Mouse (Mus musculus): ENCODE results near the gene Rpl9. TPM values are rescaled to one million over a fixed set of nuclear protein-coding genes. Genes with fewer than 3 reads are reported as not detected.
A peak's percentile ranks its signal among the peaks of the same experiment; 100 is the strongest.

Rpl9 gene
- total RNA-seq, 2 experiments from 2014 or later = 502 to 606 TPM

- H3K27ac ChIP-seq = no peak overlapping the region
- TF ChIP-seq CTCF (IDR thresholded peaks at IDR 0.05) = no peak
- DNase-seq = no peak
- intact Hi-C loops (cut with DNase I) = no loop called here
- no peak overlapping the region for H3K4me3 ChIP-seq
Observed at GRCm38 (mm10) chr5:65419136-65419535, 27.9 kb upstream of the Rpl9 start.

GRCm38 (mm10) chr5:65415653-65416458 lies 24.6 kb upstream of the Rpl9 start:
- no peak overlapping the region for H3K4me3 ChIP-seq
- H3K27ac ChIP-seq = no peak overlapping the region
- no peak for DNase-seq
- intact Hi-C loops (cut with DNase I) = no loop called here
- TF ChIP-seq CTCF (IDR thresholded peaks at IDR 0.05) = no peak

- Histone ChIP-seq H3K27ac (no peak overlapping the region), H3K4me3 (no peak overlapping the region)
- DNase-seq = no peak
- no peak for TF ChIP-seq CTCF (IDR thresholded peaks at IDR 0.05)
- intact Hi-C loops (cut with DNase I) = loop anchor here (10.0 kb wide), 1 partner anchor 227 kb away; no protein-coding TSS in a partner anchor
Observed at GRCm38 (mm10) chr5:65407989-65408388, 16.7 kb upstream of the Rpl9 start.

GRCm38 (mm10) chr5:65401251-65401994 lies 10.2 kb upstream of the Rpl9 start:
- peak; percentile 99; the same call in 1 of the 2 replicates for TF ChIP-seq CTCF (IDR thresholded peaks at IDR 0.05)
- peak; percentile 84 for DNase-seq
- Histone ChIP-seq H3K27ac (peak overlapping the region; percentile 60), H3K4me3 (no peak overlapping the region)
- intact Hi-C loops (cut with DNase I) = loop anchor here (1.0 to 10.0 kb wide), 3 partner anchors 136 to 295 kb away; partner anchors contain the start of genes Smim14 and Ube2k

GRCm38 (mm10) chr5:65394425-65394824 lies 3.2 kb upstream of the Rpl9 start:
- no peak for TF ChIP-seq CTCF (IDR thresholded peaks at IDR 0.05)
- intact Hi-C loops (cut with DNase I) = loop anchor here (5.0 kb wide), 1 partner anchor 98 kb away; the partner anchor contains the start of gene Gm43552
- no peak overlapping the region for H3K27ac ChIP-seq
- H3K4me3 ChIP-seq = no peak overlapping the region
- DNase-seq = no peak

GRCm38 (mm10) chr5:65391753-65392152 lies 509 bp upstream of the Rpl9 start:
- peak overlapping the region; percentile 93 for H3K4me3 ChIP-seq
- intact Hi-C loops (cut with DNase I) = loop anchor here (1.0 to 5.0 kb wide), 2 partner anchors 56 to 101 kb away; partner anchors contain the start of genes Gm43552 and Rfc1
- DNase-seq = no peak
- TF ChIP-seq CTCF (IDR thresholded peaks at IDR 0.05) = no peak
- peak overlapping the region; percentile 96 for H3K27ac ChIP-seq

GRCm38 (mm10) chr5:65387008-65387867 lies 4.0 kb downstream of the Rpl9 start:
- no peak for DNase-seq

GRCm38 (mm10) chr5:65385704-65386103 lies 5.5 kb downstream of the Rpl9 start:
- no peak for DNase-seq
- intact Hi-C loops (cut with DNase I) = no loop called here
- TF ChIP-seq CTCF (IDR thresholded peaks at IDR 0.05) = no peak
- H3K4me3 ChIP-seq = no peak overlapping the region
- H3K27ac ChIP-seq = no peak overlapping the region

More at GRCm38 (mm10) chr5:65387008-65387867, 4.0 kb downstream of the Rpl9 start:
- intact Hi-C loops (cut with DNase I) = no loop called here
- TF ChIP-seq CTCF (IDR thresholded peaks at IDR 0.05) = no peak
- Histone ChIP-seq H3K27ac (no peak overlapping the region), H3K4me3 (no peak overlapping the region)

GRCm38 (mm10) chr5:65374746-65375145 lies 16.5 kb downstream of the Rpl9 start:
- Histone ChIP-seq H3K27ac (no peak overlapping the region), H3K4me3 (no peak overlapping the region)
- DNase-seq = no peak
- no peak for TF ChIP-seq CTCF (IDR thresholded peaks at IDR 0.05)
- intact Hi-C loops (cut with DNase I) = no loop called here

GRCm38 (mm10) chr5:65371551-65371950 lies 19.7 kb downstream of the Rpl9 start:
- no peak for TF ChIP-seq CTCF (IDR thresholded peaks at IDR 0.05)
- DNase-seq = no peak
- intact Hi-C loops (cut with DNase I) = no loop called here
- Histone ChIP-seq H3K27ac (no peak overlapping the region), H3K4me3 (no peak overlapping the region)

- intact Hi-C loops (cut with DNase I) = no loop called here
- Histone ChIP-seq H3K4me3 (no peak overlapping the region), H3K27ac (no peak overlapping the region)
- DNase-seq = no peak
- no peak for TF ChIP-seq CTCF (IDR thresholded peaks at IDR 0.05)
Observed at GRCm38 (mm10) chr5:65367837-65368236, 23.4 kb downstream of the Rpl9 start.

GRCm38 (mm10) chr5:65357771-65358170 lies 33.5 kb downstream of the Rpl9 start:
- Histone ChIP-seq H3K4me3 (no peak overlapping the region), H3K27ac (no peak overlapping the region)
- intact Hi-C loops (cut with DNase I) = no loop called here
- DNase-seq = no peak
- TF ChIP-seq CTCF (IDR thresholded peaks at IDR 0.05) = no peak

All from gastrocnemius, adult 2 months (tissue).